Mouse (Mus musculus): ENCODE data around the gene Nfic.

The Nfic gene

GRCm38 (mm10) chr10:81355533-81355932 is 99.9 kb downstream of the Nfic start:
- no peak for DNase-seq

GRCm38 (mm10) chr10:81354738-81355477 is 100.5 kb downstream of the Nfic start:
- peak; percentile 92 for DNase-seq

GRCm38 (mm10) chr10:81351678-81352291 is 103.7 kb downstream of the Nfic start:
- peak; percentile 93 for DNase-seq

- DNase-seq: peak; percentile 100
These were observed 104.9 kb downstream of the Nfic start, which contains the start of gene Hmg20b for GRCm38 (mm10) chr10:81350351-81351063. Gene Hmg20b (minus strand): TSS chr10:81350480.

- DNase-seq: no peak
These were observed 105.5 kb downstream of the Nfic start for GRCm38 (mm10) chr10:81349961-81350350.

- DNase-seq: peak; percentile 97
These were observed 106.3 kb downstream of the Nfic start for GRCm38 (mm10) chr10:81349146-81349545.

- peak; percentile 95 for DNase-seq
These were observed 108.9 kb downstream of the Nfic start for GRCm38 (mm10) chr10:81346453-81347067.
